ENCODE assay signal across 24 mouse cellular contexts in genomic region chr12:116803331-116803730, GRCm38 (mm10).
"Had no signal": no experiment of that assay in that cellular context is flagged by ENCODE, and none has a peak within 500 bp of the region (broad histone marks: within the 10 kb centered on the region; RNA-seq: fewer than 3 reads in every experiment).

No protein-coding gene starts in this region.

- H3K27me3 ChIP-seq: hindbrain, embryonic 12.5 days; intestine, embryonic 15.5 days; limb, embryonic 12.5 days had no signal

- H3K4me2 ChIP-seq: heart, embryonic 11.5 days; hindbrain, embryonic 12.5 days; hindbrain, embryonic 14.5 days; intestine, embryonic 15.5 days; limb, embryonic 12.5 days had no signal

- H3K27ac ChIP-seq: gastrocnemius, adult 2 months; heart, adult 2 months; hindbrain, embryonic 10.5 days; hindbrain, embryonic 12.5 days; hindbrain, embryonic 14.5 days; intestine, embryonic 15.5 days; left cerebral cortex, adult 2 months; limb, embryonic 10.5 days; limb, embryonic 12.5 days had no signal

- ATAC-seq: hindbrain, embryonic 16.5 days; inflammation-experienced regulatory T-cells, adult 6 months; intestine, embryonic 15.5 days; intestine, postnatal 0 days had no signal

- H3K36me3 ChIP-seq: hindbrain, embryonic 10.5 days; hindbrain, embryonic 12.5 days; intestine, embryonic 15.5 days; limb, embryonic 10.5 days; limb, embryonic 12.5 days had no signal

- H3K4me3 ChIP-seq: gastrocnemius, adult 2 months; heart, adult 2 months; hindbrain, embryonic 10.5 days; hindbrain, embryonic 12.5 days; intestine, embryonic 15.5 days; layer of hippocampus, adult 2 months; left cerebral cortex, adult 2 months; limb, embryonic 10.5 days; limb, embryonic 12.5 days had no signal

- H3K9me3 ChIP-seq: hindbrain, embryonic 10.5 days; hindbrain, embryonic 12.5 days; intestine, embryonic 15.5 days; limb, embryonic 10.5 days; limb, embryonic 12.5 days had no signal

- H3K9ac ChIP-seq: hindbrain, embryonic 12.5 days; hindbrain, embryonic 14.5 days; intestine, embryonic 15.5 days; limb, embryonic 12.5 days had no signal

- DNase-seq: gastrocnemius, adult 2 months; gastrocnemius, postnatal 10 days; gastrocnemius, postnatal 25 days; heart, adult 2 months; heart, postnatal 10 days; heart, postnatal 4 days; kidney, adult 18-20 months; kidney, adult 8-10 months; kidney, postnatal 10 days; kidney, postnatal 25 days; kidney, postnatal 4 days; liver had no signal

- H3K4me1 ChIP-seq: hindbrain, embryonic 10.5 days; intestine, embryonic 15.5 days; limb, embryonic 10.5 days; limb, embryonic 12.5 days had no signal
